Mouse (Mus musculus) MEL-GATA-1-ER (cell line): ENCODE data around the gene Dnajc6.

Experiments
- DNase-seq: peaks from one replicate; pipeline ENCODE4 v3.0.0-alpha.2; 2012; ENCODE audit warnings: low read depth; ENCODE audit errors: extremely low read depth

Gene Dnajc6

GRCm38 (mm10) chr4:101569076-101569475 lies 72.6 kb downstream of the Dnajc6 start:
- no peak for DNase-seq

- DNase-seq: no peak
Measured at GRCm38 (mm10) chr4:101572142-101572541, 75.7 kb downstream of the Dnajc6 start.

GRCm38 (mm10) chr4:101575307-101575706 lies 78.9 kb downstream of the Dnajc6 start:
- no peak for DNase-seq

- no peak for DNase-seq
Measured at GRCm38 (mm10) chr4:101578720-101579119, 82.3 kb downstream of the Dnajc6 start.

- no peak for DNase-seq
Measured at GRCm38 (mm10) chr4:101579517-101579916, 83.1 kb downstream of the Dnajc6 start.

- no peak for DNase-seq
Measured at GRCm38 (mm10) chr4:101581156-101581555, 84.7 kb downstream of the Dnajc6 start.

- DNase-seq: no peak
Measured at GRCm38 (mm10) chr4:101582882-101583281, 86.4 kb downstream of the Dnajc6 start.

GRCm38 (mm10) chr4:101584524-101585454 lies 88.3 kb downstream of the Dnajc6 start:
- no peak for DNase-seq

- no peak for DNase-seq
Measured at GRCm38 (mm10) chr4:101585455-101586184, 89.2 kb downstream of the Dnajc6 start.

GRCm38 (mm10) chr4:101588932-101589331 lies 92.5 kb downstream of the Dnajc6 start:
- no peak for DNase-seq

- no peak for DNase-seq
Measured at GRCm38 (mm10) chr4:101589771-101590170, 93.3 kb downstream of the Dnajc6 start.

GRCm38 (mm10) chr4:101591400-101591799 lies 95.0 kb downstream of the Dnajc6 start:
- DNase-seq: no peak

GRCm38 (mm10) chr4:101592466-101592865 lies 96.0 kb downstream of the Dnajc6 start:
- DNase-seq: no peak

- DNase-seq: no peak
Measured at GRCm38 (mm10) chr4:101601758-101602157, 105.3 kb downstream of the Dnajc6 start.

- no peak for DNase-seq
Measured at GRCm38 (mm10) chr4:101603635-101604034, 107.2 kb downstream of the Dnajc6 start.

- no peak for DNase-seq
Measured at GRCm38 (mm10) chr4:101616520-101616919, 120.1 kb downstream of the Dnajc6 start.

GRCm38 (mm10) chr4:101617742-101618141 lies 121.3 kb downstream of the Dnajc6 start:
- no peak for DNase-seq

GRCm38 (mm10) chr4:101620206-101620605 lies 123.8 kb downstream of the Dnajc6 start:
- no peak for DNase-seq

GRCm38 (mm10) chr4:101621241-101621640 lies 124.8 kb downstream of the Dnajc6 start:
- DNase-seq: no peak

- no peak for DNase-seq
Measured at GRCm38 (mm10) chr4:101625278-101625677, 128.8 kb downstream of the Dnajc6 start.

- DNase-seq: no peak
Measured at GRCm38 (mm10) chr4:101635596-101635995, 139.1 kb downstream of the Dnajc6 start.

GRCm38 (mm10) chr4:101637472-101637871 lies 141.0 kb downstream of the Dnajc6 start:
- no peak for DNase-seq
